In genomic region chr2:92605995-92606394, GRCm38 (mm10) we compare ENCODE assay signal across 12 mouse cellular contexts. TPM values are rescaled to one million over a fixed set of nuclear protein-coding genes. Genes with fewer than 3 reads are reported as not detected.
A peak's percentile ranks its signal among the peaks of the same experiment; 100 is the strongest.
DNase-seq lines count a peak whose midpoint lies in the region; ATAC-seq and TF ChIP-seq lines count a peak whose summit lies in the region.
"Had no signal": no experiment of that assay in that cellular context is flagged by ENCODE, and none has a peak within 500 bp of the region (broad histone marks: within the 10 kb centered on the region; RNA-seq: fewer than 3 reads in every experiment).

No protein-coding gene starts in this region.

- H3K9me3 ChIP-seq in embryonic facial prominence, embryonic 12.5 days: no peaks in the 10 kb centered on the region
- H3K9me3 ChIP-seq in embryonic facial prominence, embryonic 10.5 days: no peaks in the 10 kb centered on the region
- no peaks in the 10 kb centered on the region for H3K9me3 ChIP-seq in kidney, embryonic 16.5 days (ENCODE audit: low read length)
- H3K9me3 ChIP-seq: heart, embryonic 13.5 days had no signal

- no peak overlapping the region for H3K27ac ChIP-seq in embryonic facial prominence, embryonic 12.5 days
- H3K27ac ChIP-seq in embryonic facial prominence, embryonic 10.5 days (replicated peaks): no peak overlapping the region
- peak overlapping the region; percentile 73 for H3K27ac ChIP-seq in left cerebral cortex, adult 2 months
- H3K27ac ChIP-seq in kidney, embryonic 16.5 days (ENCODE audit: low read length): no peak overlapping the region
- H3K27ac ChIP-seq: heart, embryonic 13.5 days had no signal

- no peaks in the 10 kb centered on the region for H3K36me3 ChIP-seq in embryonic facial prominence, embryonic 12.5 days
- H3K36me3 ChIP-seq in embryonic facial prominence, embryonic 10.5 days (replicated peaks): no peaks in the 10 kb centered on the region
- H3K36me3 ChIP-seq in kidney, embryonic 16.5 days (ENCODE audit: insufficient read depth, low read length): no peaks in the 10 kb centered on the region
- H3K36me3 ChIP-seq: heart, embryonic 13.5 days had no signal

- no peak for DNase-seq in embryonic facial prominence, embryonic 10.5 days (ENCODE audit: low spot score)
- DNase-seq in left cerebral cortex, adult 2 months (ENCODE audit: extremely low spot score in 1 of 2, low spot score in 2 of 2): no peak
- DNase-seq in left cerebral cortex, postnatal 14 days (ENCODE audit: low spot score in 2 of 2): no peak
- DNase-seq in lung, postnatal 36 days: peak; percentile 66
- DNase-seq in MN1 (ENCODE audit: low spot score): no peak
- no peak for DNase-seq in frontal cortex, postnatal 14 days (ENCODE audit: low spot score in 2 of 2)
- DNase-seq: adrenal gland, adult 8-10 months; cerebellum, adult 11 months; spleen, adult 18-20 months had no signal

- peaks cover 18% of the 10 kb centered on the region for H3K4me1 ChIP-seq in embryonic facial prominence, embryonic 12.5 days
- peaks cover 42% of the 10 kb centered on the region for H3K4me1 ChIP-seq in embryonic facial prominence, embryonic 10.5 days
- peaks cover 33% of the 10 kb centered on the region for H3K4me1 ChIP-seq in kidney, embryonic 16.5 days (ENCODE audit: insufficient read depth, low read length)

- 61% methylated on average over 5 of the region's 5 CpGs for WGBS in embryonic facial prominence, embryonic 12.5 days
- WGBS in embryonic facial prominence, embryonic 10.5 days: 68% methylated on average over 5 of the region's 5 CpGs
- 55% methylated on average over 5 of the region's 5 CpGs for WGBS in kidney, embryonic 16.5 days

- no peak overlapping the region for H3K4me3 ChIP-seq in embryonic facial prominence, embryonic 12.5 days
- H3K4me3 ChIP-seq in embryonic facial prominence, embryonic 10.5 days: no peak overlapping the region
- H3K4me3 ChIP-seq in left cerebral cortex, adult 2 months: no peak overlapping the region
- no peak overlapping the region for H3K4me3 ChIP-seq in kidney, embryonic 16.5 days (ENCODE audit: low read length)
- H3K4me3 ChIP-seq: heart, embryonic 13.5 days had no signal

- H3K27me3 ChIP-seq in embryonic facial prominence, embryonic 12.5 days: peaks cover 22% of the 10 kb centered on the region
- H3K27me3 ChIP-seq in embryonic facial prominence, embryonic 10.5 days (replicated peaks; ENCODE audit: low read depth, poor library complexity, severe bottlenecking): peaks cover 63% of the 10 kb centered on the region
- 0 out of 2 replicates have a peak, but pooled peaks cover 3% of the 10 kb centered on the region for H3K27me3 ChIP-seq in kidney, embryonic 16.5 days (ENCODE audit: insufficient read depth, low read length)

- intact Hi-C loops in left cerebral cortex, adult 2 months (cut with DNase I): loop anchor here (5.0 kb wide), 1 partner anchor 66 kb away; no protein-coding TSS in a partner anchor
- intact Hi-C loops in left cerebral cortex, postnatal 14 days (cut with DNase I): loop anchor here (5.0 kb wide), 1 partner anchor 86 kb away; no protein-coding TSS in a partner anchor

- 0 out of 2 replicates have a peak, but pooled peaks have one; percentile 38 for ATAC-seq in embryonic facial prominence, embryonic 12.5 days (ENCODE audit: insufficient number of reproducible peaks, insufficient read depth, low FRiP score, low TSS enrichment)
- peak; percentile 58; the same call in 1 of the 2 replicates for ATAC-seq in kidney, embryonic 16.5 days (ENCODE audit: low FRiP score, low TSS enrichment)

- H3K4me2 ChIP-seq in embryonic facial prominence, embryonic 12.5 days (replicated peaks): no peak overlapping the region
- H3K4me2 ChIP-seq in kidney, embryonic 16.5 days (replicated peaks; ENCODE audit: low read depth, low read length): no peak overlapping the region
- H3K4me2 ChIP-seq: heart, embryonic 13.5 days had no signal

- H3K9ac ChIP-seq in embryonic facial prominence, embryonic 12.5 days: no peak overlapping the region
- H3K9ac ChIP-seq in kidney, embryonic 16.5 days (replicated peaks; ENCODE audit: low read length): no peak overlapping the region
- H3K9ac ChIP-seq: heart, embryonic 13.5 days had no signal

- no peak for TF ChIP-seq CTCF in left cerebral cortex, adult 2 months (IDR thresholded peaks at IDR 0.05)

RNA-seq across cellular contexts. Expression of gene Chst1, which starts 6.5 kb away (rescaled TPM):
- polyA plus RNA-seq in embryonic facial prominence, embryonic 12.5 days (2016; fragmentation: Nextera tagmentation; extraction: Ambion mirVana): 7.9 and 8.5 TPM in 2 replicates
- 2.5 TPM in 2 replicates for polyA plus RNA-seq in embryonic facial prominence, embryonic 10.5 days (2016; fragmentation: Nextera tagmentation; extraction: Ambion mirVana)
- total RNA-seq in left cerebral cortex, adult 2 months (2021): 100 to 1,000 TPM; 265 to 266 TPM
- 100 to 1,000 TPM; 217 to 239 TPM for total RNA-seq in left cerebral cortex, postnatal 14 days (2021)
- 8.9 and 9.9 TPM in 2 replicates for polyA plus RNA-seq in kidney, embryonic 16.5 days (2015; fragmentation: Nextera tagmentation; extraction: Ambion mirVana)
